Mouse (Mus musculus) stomach, embryonic 14.5 days (tissue): ENCODE measurements around the gene Rag1. TPM values are rescaled to one million over a fixed set of nuclear protein-coding genes. Genes with fewer than 3 reads are reported as not detected.

Experiments
- polyA plus RNA-seq: library from polyadenylated mRNA; unstranded; fragments of >200 nt; fragmentation: Nextera tagmentation; extraction: Ambion mirVana; gene quantifications from 2 replicates; pipeline ENCODE4 v1.2.1, GENCODE M21; 2014

Rag1 gene
- polyA plus RNA-seq, 1 experiment from 2014 or later = 0.06 TPM

Other genes with a start within 250 kb of the Rag1 start
- not detected in 2 replicates for gene Rag2, start 24.8 kb downstream of the Rag1 start, polyA plus RNA-seq
- gene B230118H07Rik, start within 50 bp of the Rag1 start, polyA plus RNA-seq = 56.7 and 63.4 TPM in 2 replicates
- 14.0 and 14.2 TPM in 2 replicates for gene Traf6, start 28.9 kb upstream of the Rag1 start, polyA plus RNA-seq
- gene Prr5l, start 233.5 kb upstream of the Rag1 start, polyA plus RNA-seq = 8.2 and 10.5 TPM in 2 replicates
- gene Commd9, start 236.7 kb upstream of the Rag1 start, polyA plus RNA-seq = 62.7 and 64.6 TPM in 2 replicates